Mouse (Mus musculus) neural tube, embryonic 14.5 days (tissue): ENCODE data around the gene Txnl4b. TPM values are rescaled to one million over a fixed set of nuclear protein-coding genes. Genes with fewer than 3 reads are reported as not detected.

Source experiments
- ATAC-seq: fragments of 200-750 bp; cut with Nextera tagmentation; 2 replicates; pipeline ENCODE4 v1.8.0; 2017; ENCODE audit warnings: low read depth, mild to moderate bottlenecking, moderate TSS enrichment, moderate library complexity
- H3K27ac ChIP-seq: fragments of 300-500 bp; sonication (generic); 2 replicates; pipeline ENCODE4 v1.5.1; 2014; ENCODE audit warnings: low read depth, mild to moderate bottlenecking, control low read depth, low read length, moderate library complexity, mixed read lengths
- H3K27me3 ChIP-seq: fragments of 300-500 bp; sonication (generic); 2 replicates; pipeline ENCODE4 v1.6.1; 2014; ENCODE audit warnings: low read length; ENCODE audit not compliant: control insufficient read depth, insufficient read depth
- H3K36me3 ChIP-seq: fragments of 300-500 bp; sonication (generic); 2 replicates; pipeline ENCODE4 v1.6.1; 2014; ENCODE audit warnings: low read length, mixed read lengths; ENCODE audit not compliant: control insufficient read depth, insufficient read depth
- H3K4me1 ChIP-seq: fragments of 300-500 bp; sonication (generic); 2 replicates; pipeline ENCODE4 v1.6.1; 2014; ENCODE audit warnings: low read length; ENCODE audit not compliant: control insufficient read depth, insufficient read depth
- H3K4me2 ChIP-seq: fragments of 300-500 bp; sonication (generic); 2 replicates; pipeline ENCODE4 v1.6.1; 2014; ENCODE audit warnings: mild to moderate bottlenecking, low read depth, low read length, control low read depth
- H3K4me3 ChIP-seq: fragments of 300-500 bp; sonication (generic); 2 replicates; pipeline ENCODE4 v1.5.1; 2014; ENCODE audit warnings: low read depth, low read length, control low read depth, mixed read lengths
- H3K9ac ChIP-seq: fragments of 300-500 bp; sonication (generic); replicated peaks from 2 replicates; pipeline ENCODE4 v1.6.1; 2014; ENCODE audit warnings: low read depth, mild to moderate bottlenecking, control low read depth, low read length, mixed read lengths
- H3K9me3 ChIP-seq: fragments of 300-500 bp; sonication (generic); 2 replicates; pipeline ENCODE4 v1.6.1; 2016; ENCODE audit warnings: low read length; ENCODE audit not compliant: control insufficient read depth
- WGBS: fragments of 180-500 bp; shearing (Covaris S2); extraction: QIAGEN DNeasy Blood & Tissue Kit; methylation state at CpG from one replicate; pipeline ENCODE4 v1.1.7; 2014; 5-methylcytosine and 5-hydroxymethylcytosine counted together
- polyA plus RNA-seq: library from polyadenylated mRNA; unstranded; fragments of >200 nt; fragmentation: Nextera tagmentation; extraction: Ambion mirVana; gene quantifications from 2 replicates; pipeline ENCODE4 v1.2.1, GENCODE M21; 2014

Txnl4b gene
- polyA plus RNA-seq, 1 experiment from 2014 or later: 31.9 TPM

GRCm38 (mm10) chr8:109563881-109564280 lies 1.8 kb upstream of the Txnl4b start:
- Histone ChIP-seq H3K9ac (no peak overlapping the region), H3K4me2 (no peak overlapping the region; the same call in 1 of the 2 replicates), H3K4me3 (no peak overlapping the region), H3K27ac (no peak overlapping the region), H3K9me3 (no peaks in the 10 kb centered on the region), H3K4me1 (peaks cover 13% of the 10 kb centered on the region), H3K36me3 (peaks cover 27% of the 10 kb centered on the region), H3K27me3 (no peaks in the 10 kb centered on the region)
- ATAC-seq: no peak
- 91% methylated on average over 2 of the region's 2 CpGs for WGBS

- WGBS: 5% methylated on average over 10 of the region's 10 CpGs
- Histone ChIP-seq H3K4me3 (peak overlapping the region; percentile 89), H3K4me1 (peaks cover 13% of the 10 kb centered on the region), H3K36me3 (peaks cover 18% of the 10 kb centered on the region), H3K9ac (peak overlapping the region; percentile 94), H3K27me3 (no peaks in the 10 kb centered on the region), H3K4me2 (peak overlapping the region; percentile 93), H3K9me3 (no peaks in the 10 kb centered on the region), H3K27ac (peak overlapping the region; percentile 88; the same call in 1 of the 2 replicates)
- ATAC-seq: no peak
Measured at GRCm38 (mm10) chr8:109564766-109565165, 926 bp upstream of the Txnl4b start.

GRCm38 (mm10) chr8:109571139-109571538 lies 5.4 kb downstream of the Txnl4b start:
- H3K27me3 ChIP-seq: no peaks in the 10 kb centered on the region
- 87% methylated on average over 12 of the region's 12 CpGs for WGBS
- no peaks in the 10 kb centered on the region for H3K9me3 ChIP-seq
- no peaks in the 10 kb centered on the region for H3K36me3 ChIP-seq
- H3K27ac ChIP-seq: no peak overlapping the region
- no peak for ATAC-seq
- H3K4me3 ChIP-seq: no peak overlapping the region
- no peak overlapping the region for H3K9ac ChIP-seq
- no peak overlapping the region for H3K4me2 ChIP-seq
- H3K4me1 ChIP-seq: peaks cover 7% of the 10 kb centered on the region

- no peak overlapping the region for H3K4me3 ChIP-seq
- H3K4me1 ChIP-seq: no peaks in the 10 kb centered on the region
- 80% methylated on average over 4 of the region's 4 CpGs for WGBS
- no peak overlapping the region for H3K4me2 ChIP-seq
- no peaks in the 10 kb centered on the region for H3K36me3 ChIP-seq
- H3K9me3 ChIP-seq: no peaks in the 10 kb centered on the region
- H3K27me3 ChIP-seq: no peaks in the 10 kb centered on the region
- no peak overlapping the region for H3K9ac ChIP-seq
- no peak for ATAC-seq
- H3K27ac ChIP-seq: no peak overlapping the region
Measured at GRCm38 (mm10) chr8:109576311-109576710, 10.6 kb downstream of the Txnl4b start.

GRCm38 (mm10) chr8:109578900-109579301 lies 13.2 kb downstream of the Txnl4b start, which contains the start of gene Hp:
TSS of gene Hp (minus strand) at chr8:109579172.
- Histone ChIP-seq H3K9ac (no peak within 1 kb of the TSS), H3K4me3 (no peak within 1 kb of the TSS), H3K27ac (no peak within 1 kb of the TSS), H3K9me3 (no peaks in the 10 kb centered on the region), H3K27me3 (no peaks in the 10 kb centered on the region), H3K4me2 (no peak within 1 kb of the TSS), H3K36me3 (no peaks in the 10 kb centered on the region), H3K4me1 (no peaks in the 10 kb centered on the region)
- 77% methylated on average over 8 of the region's 8 CpGs for WGBS
- ATAC-seq: no peak

GRCm38 (mm10) chr8:109584293-109584692 lies 18.6 kb downstream of the Txnl4b start:
- no peak overlapping the region for H3K9ac ChIP-seq
- H3K4me2 ChIP-seq: no peak overlapping the region
- no peaks in the 10 kb centered on the region for H3K9me3 ChIP-seq
- no peaks in the 10 kb centered on the region for H3K36me3 ChIP-seq
- no peak overlapping the region for H3K27ac ChIP-seq
- H3K27me3 ChIP-seq: no peaks in the 10 kb centered on the region
- WGBS: 84% methylated on average over 4 of the region's 4 CpGs
- no peak for ATAC-seq
- no peaks in the 10 kb centered on the region for H3K4me1 ChIP-seq
- no peak overlapping the region for H3K4me3 ChIP-seq

GRCm38 (mm10) chr8:109584830-109585229 lies 19.1 kb downstream of the Txnl4b start:
- H3K9ac ChIP-seq: no peak overlapping the region
- no peaks in the 10 kb centered on the region for H3K4me1 ChIP-seq
- no peak overlapping the region for H3K4me3 ChIP-seq
- no peak overlapping the region for H3K4me2 ChIP-seq
- no peaks in the 10 kb centered on the region for H3K9me3 ChIP-seq
- H3K36me3 ChIP-seq: no peaks in the 10 kb centered on the region
- no peaks in the 10 kb centered on the region for H3K27me3 ChIP-seq
- no peak for ATAC-seq
- WGBS: 92% methylated on average over 3 of the region's 3 CpGs
- no peak overlapping the region for H3K27ac ChIP-seq

- H3K4me3 ChIP-seq: no peak overlapping the region
- H3K4me1 ChIP-seq: no peaks in the 10 kb centered on the region
- no peak overlapping the region for H3K27ac ChIP-seq
- H3K36me3 ChIP-seq: no peaks in the 10 kb centered on the region
- no peak overlapping the region for H3K9ac ChIP-seq
- no peaks in the 10 kb centered on the region for H3K9me3 ChIP-seq
- no peak overlapping the region for H3K4me2 ChIP-seq
- H3K27me3 ChIP-seq: no peaks in the 10 kb centered on the region
- ATAC-seq: no peak
Measured at GRCm38 (mm10) chr8:109585652-109586051, 20.0 kb downstream of the Txnl4b start.

- Histone ChIP-seq H3K9ac (no peak overlapping the region), H3K36me3 (no peaks in the 10 kb centered on the region; the same call in 1 of the 2 replicates), H3K27me3 (no peaks in the 10 kb centered on the region), H3K4me3 (no peak overlapping the region), H3K9me3 (no peaks in the 10 kb centered on the region), H3K27ac (no peak overlapping the region), H3K4me2 (no peak overlapping the region), H3K4me1 (no peaks in the 10 kb centered on the region)
- WGBS: 64% methylated on average over 7 of the region's 7 CpGs
- ATAC-seq: no peak
Measured at GRCm38 (mm10) chr8:109586972-109587504, 21.3 kb downstream of the Txnl4b start.
